Mouse (Mus musculus) liver, embryonic 14.5 days (tissue): ENCODE data around the gene Krt84.

Experiments
- CTCF ChIP-seq: IDR thresholded peaks from 2 replicates; pipeline ENCODE4 v1.5.1; 2016; ENCODE audit warnings: antibody characterized with exemption, low read depth, control low read depth
- EP300 ChIP-seq: IDR thresholded peaks from 2 replicates; pipeline ENCODE4 v1.6.1; 2016; ENCODE audit warnings: antibody characterized with exemption, low read depth

DNA sequence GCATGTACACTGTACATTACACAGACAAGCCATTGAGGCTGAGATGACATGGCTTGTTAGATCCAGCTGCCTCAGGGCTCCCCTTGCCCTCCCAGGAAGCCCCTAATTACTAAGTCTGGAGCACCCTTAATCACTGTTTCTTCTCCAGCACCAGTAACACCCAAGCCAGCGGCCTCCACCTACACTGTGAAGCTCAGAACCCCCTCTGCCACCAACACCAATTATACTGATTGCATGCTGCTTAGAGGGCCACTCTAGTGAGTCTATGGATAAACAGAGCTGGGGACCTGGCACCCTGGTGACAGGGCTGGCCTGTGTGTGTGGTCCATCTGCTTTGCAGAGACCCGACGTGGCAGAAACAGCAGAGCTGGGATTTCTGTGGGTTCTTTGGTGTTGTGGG, 11.9 kb upstream of the Krt84 start:
- TF ChIP-seq CTCF (no peak), EP300 (no peak)
